Mouse (Mus musculus) erythroblast, embryonic 14.5 days (primary cell): Measurements from ENCODE around the gene Foxo3.

Source experiments
- GATA1 ChIP-seq: IDR thresholded peaks from 2 replicates; pipeline ENCODE4 v1.6.1; 2012; ENCODE audit warnings: low read length, inconsistent platforms, mixed read lengths
- TAL1 ChIP-seq: IDR thresholded peaks from 3 replicates; pipeline ENCODE4 v1.6.1; 2012; ENCODE audit warnings: low read length, inconsistent platforms, mixed read lengths

DNA sequence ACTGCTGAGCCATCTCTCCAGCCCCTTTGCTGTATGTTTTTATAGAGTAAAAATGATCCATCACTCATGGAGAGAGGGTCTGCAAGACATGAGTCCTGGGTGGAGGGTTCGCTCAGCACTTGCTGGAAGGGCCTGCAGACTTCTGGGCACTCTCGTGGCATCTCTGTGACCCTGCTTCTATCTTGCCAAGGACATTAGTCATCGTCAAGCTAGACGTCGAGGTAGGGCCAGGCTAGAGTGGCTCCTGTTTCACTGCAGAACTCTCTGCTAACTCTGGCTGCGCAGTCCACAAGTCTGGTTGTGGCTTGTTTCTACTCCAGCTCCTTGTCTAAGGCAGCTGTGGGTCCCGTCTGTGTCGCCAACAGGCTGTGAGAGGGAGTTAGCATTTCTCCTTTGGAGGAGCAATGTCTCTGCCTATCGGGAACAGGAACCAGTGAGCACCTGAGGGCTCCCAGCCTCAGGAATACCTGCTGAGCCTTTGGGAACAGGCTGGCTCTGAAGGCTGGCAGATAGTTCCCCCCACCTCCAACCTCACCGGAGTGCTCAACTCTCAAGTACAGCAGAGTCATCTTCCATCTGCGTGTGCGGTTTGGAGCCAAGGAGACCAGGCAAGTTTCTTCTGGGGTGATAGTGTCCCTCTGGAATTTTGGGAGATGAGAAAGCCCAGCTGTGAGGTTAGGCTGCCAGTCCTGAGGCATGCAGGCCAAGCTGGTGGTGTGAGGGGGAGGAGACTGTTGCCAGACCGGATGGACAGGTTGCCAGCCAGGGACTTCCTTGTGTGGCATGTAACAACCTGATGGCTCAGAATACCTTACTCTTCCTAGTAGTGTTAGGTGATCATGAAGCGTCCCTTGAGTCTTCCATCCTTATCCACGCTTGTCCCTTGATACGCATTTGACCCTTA is 98.5 kb downstream of the Foxo3 start:
- TF ChIP-seq TAL1 (no peak), GATA1 (no peak)
